Mouse (Mus musculus) heart, embryonic 15.5 days (tissue): ENCODE results near the gene Klf15. TPM values are rescaled to one million over a fixed set of nuclear protein-coding genes. Genes with fewer than 3 reads are reported as not detected.

Experiments
- ATAC-seq: fragments of 200-750 bp; cut with Nextera tagmentation; replicated peaks from 2 replicates; pipeline ENCODE4 v1.8.0; 2017; ENCODE audit warnings: low read depth, moderate TSS enrichment; ENCODE audit not compliant: insufficient number of reproducible peaks, insufficient read depth, low FRiP score
- H3K27ac ChIP-seq: fragments of 300-500 bp; sonication (generic); 2 replicates; pipeline ENCODE4 v1.5.1; 2015; ENCODE audit warnings: mild to moderate bottlenecking, inconsistent platforms
- H3K27me3 ChIP-seq: fragments of 300-500 bp; sonication (generic); 2 replicates; pipeline ENCODE4 v1.6.1; 2015; ENCODE audit warnings: inconsistent platforms
- H3K36me3 ChIP-seq: fragments of 300-500 bp; sonication (generic); 2 replicates; pipeline ENCODE4 v1.6.1; 2015; ENCODE audit warnings: mild to moderate bottlenecking, inconsistent platforms
- H3K4me1 ChIP-seq: fragments of 300-500 bp; sonication (generic); replicated peaks from 2 replicates; pipeline ENCODE4 v1.6.1; 2015; ENCODE audit warnings: inconsistent platforms
- H3K4me2 ChIP-seq: fragments of 300-500 bp; sonication (generic); 2 replicates; pipeline ENCODE4 v1.6.1; 2015; ENCODE audit warnings: inconsistent platforms, mild to moderate bottlenecking, moderate library complexity
- H3K4me3 ChIP-seq: fragments of 300-500 bp; sonication (generic); 2 replicates; pipeline ENCODE4 v1.5.1; 2015; ENCODE audit warnings: mild to moderate bottlenecking, inconsistent platforms
- H3K9ac ChIP-seq: fragments of 300-500 bp; sonication (generic); 2 replicates; pipeline ENCODE4 v1.6.1; 2015; ENCODE audit warnings: mild to moderate bottlenecking, inconsistent platforms
- H3K9me3 ChIP-seq: fragments of 300-500 bp; sonication (generic); replicated peaks from 2 replicates; pipeline ENCODE4 v1.6.1; 2016; ENCODE audit warnings: inconsistent platforms
- WGBS: fragments of 180-500 bp; shearing (Covaris S2); methylation state at CpG from one replicate; pipeline ENCODE4 v1.1.7; 2015; ENCODE audit warnings: mixed read lengths; 5-methylcytosine and 5-hydroxymethylcytosine counted together
- polyA plus RNA-seq: library from polyadenylated mRNA; unstranded; fragments of >200 nt; fragmentation: Nextera tagmentation; extraction: Ambion mirVana; gene quantifications from 2 replicates; pipeline ENCODE4 v1.2.1, GENCODE M21; 2015

Gene Klf15
- polyA plus RNA-seq, 1 experiment from 2014 or later: 22.8 TPM

GRCm38 (mm10) chr6:90509085-90509484, 46.7 kb downstream of the Klf15 start:
- ATAC-seq: peak; percentile 61
- H3K4me3 ChIP-seq: no peak overlapping the region
- H3K9me3 ChIP-seq: no peaks in the 10 kb centered on the region
- H3K4me1 ChIP-seq: peaks cover 44% of the 10 kb centered on the region
- 30% methylated on average over 6 of the region's 6 CpGs for WGBS
- no peaks in the 10 kb centered on the region for H3K27me3 ChIP-seq
- peak overlapping the region; percentile 94 for H3K27ac ChIP-seq
- H3K4me2 ChIP-seq: no peak overlapping the region
- no peak overlapping the region for H3K9ac ChIP-seq
- no peaks in the 10 kb centered on the region for H3K36me3 ChIP-seq

GRCm38 (mm10) chr6:90512416-90512815, 50.0 kb downstream of the Klf15 start:
- H3K27ac ChIP-seq: no peak overlapping the region
- H3K4me1 ChIP-seq: peaks cover 29% of the 10 kb centered on the region
- no peak overlapping the region for H3K4me3 ChIP-seq
- WGBS: 84% methylated on average over 5 of the region's 5 CpGs
- H3K9ac ChIP-seq: no peak overlapping the region
- H3K9me3 ChIP-seq: no peaks in the 10 kb centered on the region
- ATAC-seq: no peak
- no peaks in the 10 kb centered on the region for H3K27me3 ChIP-seq
- no peak overlapping the region for H3K4me2 ChIP-seq
- no peaks in the 10 kb centered on the region for H3K36me3 ChIP-seq

GRCm38 (mm10) chr6:90513074-90513856, 50.9 kb downstream of the Klf15 start:
- Histone ChIP-seq H3K9ac (no peak overlapping the region), H3K4me3 (no peak overlapping the region), H3K9me3 (no peaks in the 10 kb centered on the region), H3K27ac (no peak overlapping the region), H3K4me2 (no peak overlapping the region), H3K36me3 (no peaks in the 10 kb centered on the region), H3K27me3 (no peaks in the 10 kb centered on the region), H3K4me1 (peaks cover 20% of the 10 kb centered on the region)
- ATAC-seq: no peak
- 70% methylated on average over 5 of the region's 5 CpGs for WGBS

DNA sequence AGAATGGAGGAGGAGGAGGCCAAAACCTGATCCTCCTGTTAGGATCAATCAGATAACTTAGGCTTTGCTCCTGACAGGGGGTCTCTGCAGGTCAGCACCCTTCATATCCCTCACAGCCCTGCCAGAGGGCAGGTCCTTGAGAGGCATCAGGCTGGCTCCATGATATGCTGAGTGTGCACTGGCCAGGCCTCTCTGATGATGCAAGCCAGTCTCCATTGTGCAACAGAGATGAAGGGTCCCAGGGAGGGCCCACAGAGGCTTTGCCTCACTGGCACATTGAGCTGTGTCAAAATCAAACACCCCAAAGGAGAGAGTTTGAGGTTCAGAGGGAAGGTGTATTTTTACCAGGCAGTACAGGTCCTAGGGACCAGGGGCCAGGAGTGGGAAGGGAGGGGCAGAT, 52.0 kb downstream of the Klf15 start:
- H3K9ac ChIP-seq: no peak overlapping the region

DNA sequence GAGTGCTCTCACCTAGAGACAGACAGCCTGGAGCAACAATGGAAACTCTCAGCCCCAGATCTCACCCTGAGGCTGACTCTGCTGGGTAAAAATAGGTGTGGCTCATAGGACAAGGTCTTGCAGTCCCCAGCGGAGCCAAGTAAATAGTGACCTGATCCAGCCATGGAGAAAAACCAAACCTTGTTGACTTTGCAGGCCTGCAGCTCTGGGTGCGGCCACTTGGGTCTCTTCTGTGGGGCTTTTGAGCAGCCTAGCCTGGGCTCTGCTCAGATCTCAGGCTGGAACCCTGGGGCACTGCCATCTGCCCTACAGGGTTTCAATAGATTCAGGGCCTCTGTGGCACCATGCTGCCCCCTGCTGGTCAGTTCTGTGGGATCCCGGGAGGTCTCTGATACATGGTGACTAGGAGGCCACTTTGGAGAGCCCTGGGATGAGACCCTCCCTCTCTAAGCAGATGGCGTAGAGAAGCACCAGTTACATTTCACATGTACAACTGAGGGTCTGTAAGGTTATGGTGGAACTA, 52.6 kb downstream of the Klf15 start:
- H3K9me3 ChIP-seq: no peaks in the 10 kb centered on the region
- no peak overlapping the region for H3K4me3 ChIP-seq
- 27% methylated on average over 4 of the region's 4 CpGs for WGBS
- ATAC-seq: peak; percentile 53
- peaks cover 8% of the 10 kb centered on the region for H3K4me1 ChIP-seq
- no peak overlapping the region for H3K27ac ChIP-seq
- no peaks in the 10 kb centered on the region for H3K36me3 ChIP-seq
- no peak overlapping the region for H3K9ac ChIP-seq
- H3K27me3 ChIP-seq: no peaks in the 10 kb centered on the region
- H3K4me2 ChIP-seq: no peak overlapping the region

More for the DNA sequence above, 52.0 kb downstream of the Klf15 start:
- peaks cover 13% of the 10 kb centered on the region for H3K4me1 ChIP-seq
- ATAC-seq: no peak; the same call in 1 of the 2 replicates
- no peaks in the 10 kb centered on the region for H3K9me3 ChIP-seq
- no peaks in the 10 kb centered on the region for H3K36me3 ChIP-seq
- H3K27ac ChIP-seq: no peak overlapping the region
- no peaks in the 10 kb centered on the region for H3K27me3 ChIP-seq
- no peak overlapping the region for H3K4me3 ChIP-seq
- no peak overlapping the region for H3K4me2 ChIP-seq

DNA sequence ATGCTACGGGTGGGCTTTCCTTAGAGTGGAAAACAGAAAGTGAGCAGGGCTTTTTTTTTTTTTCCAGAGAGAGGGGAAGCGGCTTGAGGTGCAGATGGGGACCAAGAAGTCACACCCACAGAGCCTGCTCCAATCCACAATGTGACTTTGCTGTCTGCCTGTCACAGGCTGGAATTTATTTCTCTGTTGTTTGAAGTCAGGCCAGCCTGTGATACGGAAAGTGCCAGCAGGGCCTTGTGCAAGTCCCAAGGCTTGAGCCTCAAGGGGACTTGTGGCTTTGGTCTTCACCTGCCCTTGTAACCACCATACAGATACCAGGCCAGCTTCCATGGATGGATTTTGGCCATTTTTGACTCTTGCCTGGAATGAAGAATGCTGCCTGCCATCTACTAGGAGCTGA, 56.5 kb downstream of the Klf15 start:
- Histone ChIP-seq H3K36me3 (no peaks in the 10 kb centered on the region), H3K4me3 (no peak overlapping the region), H3K27me3 (no peaks in the 10 kb centered on the region), H3K9ac (no peak overlapping the region), H3K9me3 (no peaks in the 10 kb centered on the region), H3K4me1 (peaks cover 8% of the 10 kb centered on the region), H3K27ac (no peak overlapping the region), H3K4me2 (no peak overlapping the region)
- ATAC-seq: no peak
- 41% methylated on average over 3 of the region's 3 CpGs for WGBS

- WGBS: 43% methylated on average over 5 of the region's 5 CpGs
These were observed 57.0 kb downstream of the Klf15 start for GRCm38 (mm10) chr6:90519375-90519774.

More at GRCm38 (mm10) chr6:90519375-90519774, 57.0 kb downstream of the Klf15 start:
- no peaks in the 10 kb centered on the region for H3K36me3 ChIP-seq
- H3K27ac ChIP-seq: no peak overlapping the region
- no peak overlapping the region for H3K4me2 ChIP-seq
- no peak overlapping the region for H3K9ac ChIP-seq
- H3K9me3 ChIP-seq: no peaks in the 10 kb centered on the region
- no peaks in the 10 kb centered on the region for H3K27me3 ChIP-seq
- H3K4me3 ChIP-seq: no peak overlapping the region
- peaks cover 8% of the 10 kb centered on the region for H3K4me1 ChIP-seq
- ATAC-seq: no peak

Other genes starting within 250 kb of the Klf15 start
- not detected in 2 replicates for gene Vmn1r53, start 238.1 kb upstream of the Klf15 start, polyA plus RNA-seq
- gene Vmn1r54, start 216.3 kb upstream of the Klf15 start, polyA plus RNA-seq: not detected in 2 replicates
- not detected in 2 replicates for gene BC048671, start 161.4 kb upstream of the Klf15 start, polyA plus RNA-seq
- 0.14 TPM in 1 of 2 replicates, not detected in the other for gene Chst13, start 137.4 kb upstream of the Klf15 start, polyA plus RNA-seq
- 0.15 TPM in 1 of 2 replicates, not detected in the other for gene Uroc1, start 129.3 kb upstream of the Klf15 start, polyA plus RNA-seq
- gene Zxdc, start 93.1 kb upstream of the Klf15 start, polyA plus RNA-seq: 5.5 and 8.1 TPM in 2 replicates
- gene Cfap100, start 33.8 kb upstream of the Klf15 start, polyA plus RNA-seq: 0.32 and 0.42 TPM in 2 replicates
- 1.8 and 3.6 TPM in 2 replicates for gene Aldh1l1, start 23.9 kb downstream of the Klf15 start, polyA plus RNA-seq
- gene Slc41a3, start 142.1 kb downstream of the Klf15 start, polyA plus RNA-seq: 10.7 and 12.0 TPM in 2 replicates